Mouse (Mus musculus) ovary, postnatal 10 days (tissue): ENCODE results near the gene Snd1.

ENCODE experiments used
- DNase-seq: peaks from one replicate; pipeline ENCODE4 v3.0.0; 2022; ENCODE audit warnings: low spot score

The Snd1 gene

GRCm38 (mm10) chr6:28594759-28595158, 119.8 kb downstream of the Snd1 start:
- DNase-seq: no peak

- no peak for DNase-seq
These were observed 120.3 kb downstream of the Snd1 start for GRCm38 (mm10) chr6:28595231-28595630.

GRCm38 (mm10) chr6:28597266-28597665, 122.3 kb downstream of the Snd1 start:
- DNase-seq: no peak

- DNase-seq: no peak
These were observed 124.2 kb downstream of the Snd1 start for GRCm38 (mm10) chr6:28599120-28599519.

- no peak for DNase-seq
These were observed 125.5 kb downstream of the Snd1 start for GRCm38 (mm10) chr6:28600404-28600803.

DNA sequence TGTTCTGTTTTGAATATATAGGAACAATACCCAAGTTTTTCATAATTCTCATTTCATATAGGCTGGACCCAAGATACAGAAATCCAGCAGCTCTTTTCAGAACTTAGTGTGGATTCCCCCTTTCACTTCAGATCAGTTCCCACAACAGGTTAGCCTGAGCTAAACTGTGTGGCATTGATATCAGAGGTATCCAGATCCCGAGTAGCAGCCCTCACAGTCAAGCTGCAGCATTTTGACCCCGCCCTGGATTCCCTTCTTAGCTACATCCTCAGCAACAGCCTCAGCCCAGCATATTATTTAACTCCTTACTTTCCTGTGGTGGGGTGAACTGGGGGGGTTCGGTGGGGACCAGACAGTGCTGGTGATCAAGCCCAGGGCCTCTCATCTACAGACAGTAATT, 128.5 kb downstream of the Snd1 start:
- DNase-seq: no peak

DNA sequence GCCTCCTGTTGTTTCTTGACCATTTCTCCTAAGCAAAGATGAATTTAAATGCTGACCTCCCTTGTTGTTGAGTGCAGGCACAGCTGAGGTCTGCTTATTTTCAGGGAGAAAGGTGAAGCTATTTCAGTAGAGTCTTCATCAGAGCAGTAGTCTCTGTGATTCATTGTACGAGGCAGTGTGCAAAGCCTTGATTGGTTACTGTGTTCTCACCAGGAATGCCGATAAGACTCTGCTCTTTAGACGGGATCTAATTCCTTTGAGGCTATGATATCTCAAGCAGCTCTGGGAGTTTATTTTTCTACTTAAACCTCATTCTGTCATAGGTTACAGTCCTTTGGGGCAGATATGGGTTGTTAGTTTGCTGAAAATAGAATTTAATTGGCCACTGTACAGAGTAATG, 128.9 kb downstream of the Snd1 start:
- no peak for DNase-seq

- DNase-seq: no peak
These were observed 134.4 kb downstream of the Snd1 start for GRCm38 (mm10) chr6:28609291-28609690.

GRCm38 (mm10) chr6:28610127-28610526, 135.2 kb downstream of the Snd1 start:
- no peak for DNase-seq

DNA sequence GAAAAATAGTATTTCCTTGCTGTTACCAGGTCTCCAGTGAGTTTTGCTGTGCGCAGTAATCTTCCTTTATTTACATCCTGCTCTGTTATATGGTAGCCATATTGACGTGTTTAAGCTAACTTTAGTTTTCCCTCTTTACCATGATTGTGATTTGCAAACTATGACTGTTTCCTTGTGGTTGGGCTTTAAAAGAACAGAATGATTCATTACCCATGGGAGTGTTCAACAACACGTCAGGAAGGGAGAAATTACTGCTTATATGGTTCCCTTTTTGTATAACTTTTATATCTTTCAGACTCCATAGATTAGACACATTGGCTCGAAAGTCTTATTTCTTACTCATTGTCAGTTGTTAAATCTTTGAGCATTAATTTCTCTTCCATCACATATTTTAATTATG, 138.5 kb downstream of the Snd1 start:
- DNase-seq: no peak

GRCm38 (mm10) chr6:28614856-28615255, 139.9 kb downstream of the Snd1 start:
- DNase-seq: no peak

- DNase-seq: no peak
These were observed 140.5 kb downstream of the Snd1 start for GRCm38 (mm10) chr6:28615408-28615807.

GRCm38 (mm10) chr6:28615966-28616365, 141.0 kb downstream of the Snd1 start:
- no peak for DNase-seq

- DNase-seq: no peak
These were observed 143.4 kb downstream of the Snd1 start for GRCm38 (mm10) chr6:28618299-28618698.

GRCm38 (mm10) chr6:28618751-28619153, 143.8 kb downstream of the Snd1 start:
- DNase-seq: no peak

GRCm38 (mm10) chr6:28621431-28621830, 146.5 kb downstream of the Snd1 start:
- DNase-seq: no peak

- no peak for DNase-seq
These were observed 147.0 kb downstream of the Snd1 start for GRCm38 (mm10) chr6:28621961-28622360.

DNA sequence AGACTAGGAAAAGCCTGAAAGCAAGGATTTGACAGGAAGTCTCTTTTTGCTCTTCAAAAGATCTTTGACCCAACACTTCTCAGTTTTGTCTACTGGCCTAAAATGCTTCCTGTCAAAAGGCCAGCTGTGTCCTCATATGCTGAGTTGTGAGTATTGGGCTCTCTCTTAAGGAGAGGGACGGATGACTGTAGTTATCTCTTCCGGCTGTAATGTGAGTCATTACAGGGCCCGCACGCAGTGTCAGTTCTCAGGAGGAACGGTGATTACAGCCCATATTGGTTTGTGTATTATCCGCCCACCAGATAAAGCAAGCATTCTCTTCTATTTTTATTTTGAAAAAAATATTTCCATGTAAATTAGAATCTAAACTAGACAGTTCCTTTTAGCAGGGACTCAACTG, 147.6 kb downstream of the Snd1 start:
- no peak for DNase-seq

GRCm38 (mm10) chr6:28622963-28623362, 148.0 kb downstream of the Snd1 start:
- DNase-seq: no peak

DNA sequence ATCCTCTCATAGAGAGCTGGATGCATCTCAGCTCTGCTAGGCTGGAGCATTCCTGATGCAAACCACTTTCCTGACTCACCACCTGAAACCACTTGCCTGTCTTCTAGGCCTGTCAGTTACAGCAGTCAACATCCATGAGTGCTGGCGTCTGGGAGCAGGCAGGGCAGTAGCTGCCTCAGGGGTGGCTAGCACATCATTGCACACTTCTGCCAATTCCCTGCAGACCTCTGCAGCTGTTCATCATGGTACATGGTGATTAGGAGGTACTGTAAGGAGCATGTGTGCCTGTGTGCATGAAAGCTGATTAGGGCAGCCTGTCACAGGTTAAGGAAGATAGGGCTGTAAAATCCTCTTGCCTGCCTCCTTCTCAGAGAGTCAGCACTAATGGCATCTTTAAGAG, 153.5 kb downstream of the Snd1 start:
- DNase-seq: no peak

- DNase-seq: no peak
These were observed 154.9 kb downstream of the Snd1 start for GRCm38 (mm10) chr6:28629866-28630265.

DNA sequence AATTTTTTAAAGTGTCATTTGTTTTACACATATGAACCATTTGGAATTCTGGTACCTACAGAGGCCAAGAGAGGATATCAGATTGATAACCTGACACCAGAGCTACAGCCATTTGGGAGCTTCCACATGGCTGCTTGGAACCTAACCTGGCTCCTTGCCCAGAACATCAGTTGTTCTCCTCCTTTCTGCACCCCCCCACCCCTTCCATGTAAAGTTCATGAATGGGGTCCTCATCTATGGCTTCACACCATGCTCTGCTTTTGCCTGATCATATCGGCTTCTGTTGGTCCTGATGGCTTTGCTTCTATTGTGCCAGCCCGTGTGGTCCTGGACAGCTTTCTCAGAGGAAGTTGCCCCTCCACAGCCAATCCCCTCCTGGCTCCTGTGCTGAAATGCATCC, 156.0 kb downstream of the Snd1 start:
- no peak for DNase-seq

GRCm38 (mm10) chr6:28633120-28633519, 158.2 kb downstream of the Snd1 start:
- DNase-seq: no peak

DNA sequence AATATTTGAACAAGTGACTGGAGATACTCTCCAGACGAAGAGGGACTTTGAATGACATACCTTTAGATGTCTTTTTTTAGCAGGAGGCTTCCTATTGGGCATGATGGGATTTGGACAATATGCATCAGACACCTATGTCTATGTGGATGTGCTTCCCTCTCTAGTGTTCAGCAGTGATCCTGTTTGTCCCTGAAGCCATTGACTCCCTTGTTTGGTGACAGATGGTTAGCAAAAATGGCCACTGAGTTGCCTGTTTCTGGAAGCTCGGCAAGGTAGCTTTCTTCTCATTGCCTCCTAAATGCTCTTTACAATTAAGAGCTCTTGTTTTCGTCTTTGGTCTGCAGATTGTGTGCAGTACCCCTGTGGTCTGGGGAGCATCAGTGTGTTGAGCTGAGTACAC, 158.7 kb downstream of the Snd1 start:
- no peak for DNase-seq

- DNase-seq: no peak
These were observed 160.2 kb downstream of the Snd1 start for GRCm38 (mm10) chr6:28635092-28635491.
